Mouse (Mus musculus): ENCODE data around the gene Sncb. TPM values are rescaled to one million over a fixed set of nuclear protein-coding genes. Genes with fewer than 3 reads are reported as not detected.

Gene Sncb
- polyA plus RNA-seq, 1 experiment from 2014 or later, result 0.29 TPM

DNA sequence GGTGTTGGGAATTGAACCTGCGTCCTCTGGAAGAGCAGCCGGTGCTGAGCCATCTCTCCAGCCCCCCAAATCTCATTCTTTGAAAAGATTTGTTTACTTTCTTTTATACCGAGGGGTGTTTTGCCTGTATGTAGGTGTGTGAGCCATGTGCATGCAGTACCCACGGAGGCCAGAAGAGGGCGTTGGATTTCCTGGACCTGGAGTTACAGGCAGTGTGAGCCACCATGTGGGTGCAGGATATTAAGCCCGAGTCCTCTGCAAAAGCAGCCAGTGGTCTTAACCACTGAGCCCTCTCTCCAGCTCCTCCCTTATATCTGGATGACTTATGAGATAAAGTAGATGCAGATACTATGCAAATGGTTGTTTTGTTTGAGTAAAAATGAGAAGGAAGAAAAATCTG lies 36.6 kb upstream of the Sncb start:
- H3K4me3 ChIP-seq (ENCODE audit: low read depth, low read length), result no peak overlapping the region
- H3K36me3 ChIP-seq (ENCODE audit: control insufficient read depth, insufficient read depth, low read length), result no peaks in the 10 kb centered on the region
- no peak overlapping the region for H3K4me2 ChIP-seq (replicated peaks; ENCODE audit: low read depth)
- DNase-seq (ENCODE audit: low spot score) (no peak), ATAC-seq (ENCODE audit: low FRiP score, low TSS enrichment) (no peak)
- H3K9me3 ChIP-seq (ENCODE audit: control insufficient read depth, low read length), result no peaks in the 10 kb centered on the region
- H3K9ac ChIP-seq (ENCODE audit: low read length), result no peak overlapping the region
- TF ChIP-seq CTCF (IDR thresholded peaks at IDR 0.05; ENCODE audit: low read depth), result peak; percentile 48
- TF ChIP-seq EP300 (optimal IDR thresholded peaks at IDR 0.05), result no peak
- H3K27ac ChIP-seq (replicated peaks), result no peak overlapping the region
- H3K4me1 ChIP-seq (replicated peaks; ENCODE audit: control insufficient read depth, insufficient read depth), result no peaks in the 10 kb centered on the region
- 76% methylated on average over 6 of the region's 6 CpGs for WGBS
- no peaks in the 10 kb centered on the region for H3K27me3 ChIP-seq (ENCODE audit: control insufficient read depth, insufficient read depth, low read length)

DNA sequence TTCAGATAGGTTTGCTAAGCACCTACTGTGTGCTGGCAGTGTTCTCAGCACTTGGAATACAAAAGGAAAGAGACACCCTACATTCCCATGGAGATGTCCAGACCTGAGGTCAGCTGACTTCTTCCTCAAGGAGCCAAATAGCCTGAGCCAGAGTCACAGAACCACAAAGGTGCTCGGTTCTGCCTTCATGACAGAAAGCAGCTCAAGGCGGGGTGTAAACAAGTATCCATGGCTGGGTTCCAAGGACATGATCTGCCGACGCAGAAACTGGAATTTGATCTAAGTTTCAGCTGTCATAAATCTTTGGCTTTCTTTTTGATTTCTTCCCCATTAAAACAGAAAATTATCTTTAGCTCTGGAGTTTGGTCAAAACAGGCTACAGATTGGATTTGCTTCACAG lies 33.8 kb upstream of the Sncb start:
- Histone ChIP-seq H3K27me3 (ENCODE audit: control insufficient read depth, insufficient read depth, low read length) (no peaks in the 10 kb centered on the region), H3K4me1 (replicated peaks; ENCODE audit: control insufficient read depth, insufficient read depth) (no peaks in the 10 kb centered on the region), H3K9me3 (ENCODE audit: control insufficient read depth, low read length) (no peaks in the 10 kb centered on the region), H3K36me3 (ENCODE audit: control insufficient read depth, insufficient read depth, low read length) (no peaks in the 10 kb centered on the region), H3K27ac (replicated peaks) (no peak overlapping the region), H3K9ac (ENCODE audit: low read length) (no peak overlapping the region), H3K4me2 (replicated peaks; ENCODE audit: low read depth) (no peak overlapping the region), H3K4me3 (ENCODE audit: low read depth, low read length) (no peak overlapping the region)
- WGBS, result 31% methylated on average over 4 of the region's 4 CpGs
- no peak for TF ChIP-seq CTCF (IDR thresholded peaks at IDR 0.05; ENCODE audit: low read depth)
- no peak for TF ChIP-seq EP300 (optimal IDR thresholded peaks at IDR 0.05)
- ATAC-seq (ENCODE audit: low FRiP score, low TSS enrichment), result no peak
- no peak for DNase-seq (ENCODE audit: low spot score)

DNA sequence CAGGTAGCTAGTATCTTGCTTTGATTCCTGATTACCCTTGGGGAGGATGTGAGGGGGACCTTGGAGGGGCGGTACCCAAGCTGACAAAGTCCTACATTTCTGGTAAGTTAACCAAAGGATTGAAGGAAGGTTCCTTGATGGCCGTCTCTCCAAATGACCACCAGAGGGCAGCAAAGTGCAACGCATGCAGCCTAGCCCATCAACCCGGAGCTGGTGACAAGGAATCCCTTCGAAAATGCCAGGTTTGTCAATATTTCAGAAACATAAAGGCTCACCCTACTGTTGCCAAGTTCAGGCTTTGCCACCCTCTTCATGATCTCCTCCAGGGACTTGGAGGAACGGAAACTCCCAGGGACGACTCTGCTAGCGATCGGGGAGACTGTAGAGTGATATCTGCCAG lies 33.3 kb upstream of the Sncb start:
- DNase-seq (ENCODE audit: low spot score), result peak; percentile 74
- WGBS, result 12% methylated on average over 9 of the region's 9 CpGs

DNA sequence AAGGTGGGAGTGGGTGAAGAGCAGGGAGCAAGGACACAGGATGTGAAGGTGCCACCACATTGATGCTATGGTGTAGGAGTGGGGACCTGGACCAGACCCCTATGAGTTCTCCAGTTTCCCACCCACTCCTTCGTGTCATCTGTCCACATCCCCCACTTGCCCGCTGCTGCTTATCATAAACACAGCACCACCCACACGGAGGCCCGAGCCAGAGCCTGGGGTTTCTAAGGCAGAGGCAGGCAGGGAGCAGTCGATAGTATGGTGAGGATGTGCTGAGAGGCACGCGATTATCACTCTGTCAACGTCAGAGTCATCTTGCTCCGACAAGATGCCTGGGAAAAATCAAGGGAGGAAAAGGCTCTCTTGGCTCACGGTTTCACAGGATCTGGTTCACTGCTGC lies 32.3 kb upstream of the Sncb start:
- TF ChIP-seq CTCF (IDR thresholded peaks at IDR 0.05; ENCODE audit: low read depth) (no peak), EP300 (optimal IDR thresholded peaks at IDR 0.05) (no peak)
- Histone ChIP-seq H3K27me3 (ENCODE audit: control insufficient read depth, insufficient read depth, low read length) (no peaks in the 10 kb centered on the region), H3K4me1 (replicated peaks; ENCODE audit: control insufficient read depth, insufficient read depth) (no peaks in the 10 kb centered on the region), H3K9me3 (ENCODE audit: control insufficient read depth, low read length) (no peaks in the 10 kb centered on the region), H3K27ac (replicated peaks) (no peak overlapping the region), H3K4me3 (ENCODE audit: low read depth, low read length) (no peak overlapping the region), H3K4me2 (replicated peaks; ENCODE audit: low read depth) (no peak overlapping the region), H3K36me3 (ENCODE audit: control insufficient read depth, insufficient read depth, low read length) (no peaks in the 10 kb centered on the region), H3K9ac (ENCODE audit: low read length) (no peak overlapping the region)
- no peak for DNase-seq (ENCODE audit: low spot score)
- WGBS, result 70% methylated on average over 10 of the region's 10 CpGs
- ATAC-seq (ENCODE audit: low FRiP score, low TSS enrichment), result no peak

More for the DNA sequence above, 33.3 kb upstream of the Sncb start:
- H3K4me1 ChIP-seq (replicated peaks; ENCODE audit: control insufficient read depth, insufficient read depth), result no peaks in the 10 kb centered on the region
- H3K4me3 ChIP-seq (ENCODE audit: low read depth, low read length), result no peak overlapping the region
- H3K9ac ChIP-seq (ENCODE audit: low read length), result no peak overlapping the region
- TF ChIP-seq EP300 (optimal IDR thresholded peaks at IDR 0.05) (no peak), CTCF (IDR thresholded peaks at IDR 0.05; ENCODE audit: low read depth) (peak; percentile 95)
- H3K27me3 ChIP-seq (ENCODE audit: control insufficient read depth, insufficient read depth, low read length), result no peaks in the 10 kb centered on the region
- no peak overlapping the region for H3K27ac ChIP-seq (replicated peaks)
- no peak overlapping the region for H3K4me2 ChIP-seq (replicated peaks; ENCODE audit: low read depth)
- no peak; the same call in 1 of the 2 replicates for ATAC-seq (ENCODE audit: low FRiP score, low TSS enrichment)
- H3K36me3 ChIP-seq (ENCODE audit: control insufficient read depth, insufficient read depth, low read length), result no peaks in the 10 kb centered on the region
- H3K9me3 ChIP-seq (ENCODE audit: control insufficient read depth, low read length), result no peaks in the 10 kb centered on the region

DNA sequence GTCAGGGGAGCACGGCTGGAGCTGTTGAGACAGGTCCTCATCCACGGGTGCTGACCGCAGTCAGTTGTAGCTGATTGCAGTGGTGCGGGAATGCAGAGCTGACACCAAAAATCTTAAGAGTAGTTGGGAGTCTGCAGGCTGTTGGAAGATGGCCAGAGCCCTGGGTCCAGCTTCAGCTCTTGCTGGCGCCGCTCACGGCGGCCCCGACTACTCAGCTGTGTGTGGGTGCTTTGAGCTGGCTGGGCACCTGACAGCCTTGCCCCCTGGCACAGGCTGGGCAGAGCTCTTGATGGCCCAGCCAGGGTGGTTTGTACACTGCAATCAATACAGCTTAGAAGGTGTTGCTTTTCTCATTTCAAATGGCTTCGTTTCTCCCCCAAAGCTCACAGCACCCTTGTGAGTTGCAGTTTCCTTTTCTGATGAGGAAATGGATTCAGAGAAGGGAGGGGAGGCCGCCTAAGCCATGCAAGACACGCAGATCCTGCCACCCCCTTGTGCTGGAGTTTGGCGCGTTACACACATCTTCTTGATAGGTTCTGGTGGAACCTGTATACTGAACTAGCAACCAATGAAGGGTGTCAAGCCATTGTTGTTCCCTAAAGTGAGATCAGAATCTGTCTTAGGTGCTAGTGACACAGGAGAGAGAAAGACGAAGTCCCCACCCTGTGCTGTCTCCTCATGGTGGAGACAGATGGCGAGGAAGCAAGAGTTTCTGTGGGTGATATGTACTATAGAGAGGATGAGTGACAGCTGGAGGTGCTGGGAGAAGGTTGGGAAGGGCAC lies 31.7 kb upstream of the Sncb start:
- DNase-seq (ENCODE audit: low spot score) (no peak), ATAC-seq (ENCODE audit: low FRiP score, low TSS enrichment) (no peak)
- WGBS, result 76% methylated on average over 16 of the region's 16 CpGs
- Histone ChIP-seq H3K4me1 (replicated peaks; ENCODE audit: control insufficient read depth, insufficient read depth) (no peaks in the 10 kb centered on the region), H3K27me3 (ENCODE audit: control insufficient read depth, insufficient read depth, low read length) (no peaks in the 10 kb centered on the region), H3K27ac (replicated peaks) (no peak overlapping the region), H3K9ac (ENCODE audit: low read length) (no peak overlapping the region), H3K4me2 (replicated peaks; ENCODE audit: low read depth) (no peak overlapping the region), H3K36me3 (ENCODE audit: control insufficient read depth, insufficient read depth, low read length) (no peaks in the 10 kb centered on the region), H3K9me3 (ENCODE audit: control insufficient read depth, low read length) (no peaks in the 10 kb centered on the region), H3K4me3 (ENCODE audit: low read depth, low read length) (no peak overlapping the region)
- no peak for TF ChIP-seq CTCF (IDR thresholded peaks at IDR 0.05; ENCODE audit: low read depth)
- no peak for TF ChIP-seq EP300 (optimal IDR thresholded peaks at IDR 0.05)

- Histone ChIP-seq H3K4me1 (replicated peaks; ENCODE audit: control insufficient read depth, insufficient read depth) (no peaks in the 10 kb centered on the region), H3K9me3 (ENCODE audit: control insufficient read depth, low read length) (no peaks in the 10 kb centered on the region), H3K36me3 (ENCODE audit: control insufficient read depth, insufficient read depth, low read length) (no peaks in the 10 kb centered on the region), H3K4me2 (replicated peaks; ENCODE audit: low read depth) (no peak overlapping the region), H3K27me3 (ENCODE audit: control insufficient read depth, insufficient read depth, low read length) (no peaks in the 10 kb centered on the region), H3K27ac (replicated peaks) (no peak overlapping the region), H3K4me3 (ENCODE audit: low read depth, low read length) (no peak overlapping the region), H3K9ac (ENCODE audit: low read length) (no peak overlapping the region)
- WGBS, result 44% methylated on average over 4 of the region's 4 CpGs
- DNase-seq (ENCODE audit: low spot score), result no peak
- ATAC-seq (ENCODE audit: low FRiP score, low TSS enrichment), result 0 out of 2 replicates have a peak, but pooled peaks have one; percentile 10
- TF ChIP-seq EP300 (optimal IDR thresholded peaks at IDR 0.05) (no peak), CTCF (IDR thresholded peaks at IDR 0.05; ENCODE audit: low read depth) (peak; percentile 95)
Measured at GRCm38 (mm10) chr13:54797356-54797755, 31.0 kb upstream of the Sncb start.
